Mouse (Mus musculus): Measurements from ENCODE around the gene Hexim1. TPM values are rescaled to one million over a fixed set of nuclear protein-coding genes. Genes with fewer than 3 reads are reported as not detected.
A peak's percentile ranks its signal among the peaks of the same experiment; 100 is the strongest.

The Hexim1 gene
- polyA plus RNA-seq, 1 experiment from 2014 or later = 4.1 TPM

- no peaks in the 10 kb centered on the region for H3K9me3 ChIP-seq (ENCODE audit: control insufficient read depth, low read length)
- no peak overlapping the region for H3K27ac ChIP-seq (ENCODE audit: low read length)
- H3K27me3 ChIP-seq (replicated peaks; ENCODE audit: control insufficient read depth, insufficient read depth, low read length) = peaks cover 7% of the 10 kb centered on the region; the same call in 1 of the 2 replicates
- no peak overlapping the region for H3K4me3 ChIP-seq (replicated peaks; ENCODE audit: low read length)
- H3K4me2 ChIP-seq (ENCODE audit: low read length) = no peak overlapping the region
- no peaks in the 10 kb centered on the region for H3K36me3 ChIP-seq (ENCODE audit: control insufficient read depth, insufficient read depth)
- ATAC-seq = no peak
- H3K4me1 ChIP-seq (replicated peaks; ENCODE audit: control insufficient read depth, insufficient read depth, low read length) = no peaks in the 10 kb centered on the region
- H3K9ac ChIP-seq (replicated peaks; ENCODE audit: low read depth, low read length) = no peak overlapping the region
- 92% methylated on average over 6 of the region's 6 CpGs for WGBS
Measured at GRCm38 (mm10) chr11:103095801-103096200, 20.2 kb upstream of the Hexim1 start.

- H3K9me3 ChIP-seq (ENCODE audit: control insufficient read depth, low read length) = no peaks in the 10 kb centered on the region
- H3K4me1 ChIP-seq (replicated peaks; ENCODE audit: control insufficient read depth, insufficient read depth, low read length) = peaks cover 14% of the 10 kb centered on the region
- no peak overlapping the region for H3K4me3 ChIP-seq (replicated peaks; ENCODE audit: low read length)
- WGBS = 25% methylated on average over 22 of the region's 22 CpGs
- no peak for ATAC-seq
- no peak overlapping the region for H3K4me2 ChIP-seq (ENCODE audit: low read length)
- H3K27ac ChIP-seq (ENCODE audit: low read length) = no peak overlapping the region
- H3K9ac ChIP-seq (replicated peaks; ENCODE audit: low read depth, low read length) = no peak overlapping the region
- no peaks in the 10 kb centered on the region for H3K36me3 ChIP-seq (ENCODE audit: control insufficient read depth, insufficient read depth)
- peaks cover 12% of the 10 kb centered on the region; the same call in 1 of the 2 replicates for H3K27me3 ChIP-seq (replicated peaks; ENCODE audit: control insufficient read depth, insufficient read depth, low read length)
Measured at GRCm38 (mm10) chr11:103096979-103097894, 18.8 kb upstream of the Hexim1 start.

- no peak for ATAC-seq
- Histone ChIP-seq H3K9me3 (ENCODE audit: control insufficient read depth, low read length) (no peaks in the 10 kb centered on the region), H3K4me2 (ENCODE audit: low read length) (no peak overlapping the region), H3K4me3 (replicated peaks; ENCODE audit: low read length) (no peak overlapping the region), H3K36me3 (ENCODE audit: control insufficient read depth, insufficient read depth) (no peaks in the 10 kb centered on the region), H3K9ac (replicated peaks; ENCODE audit: low read depth, low read length) (no peak overlapping the region; the same call in 1 of the 2 replicates), H3K4me1 (replicated peaks; ENCODE audit: control insufficient read depth, insufficient read depth, low read length) (peaks cover 23% of the 10 kb centered on the region), H3K27ac (ENCODE audit: low read length) (no peak overlapping the region), H3K27me3 (replicated peaks; ENCODE audit: control insufficient read depth, insufficient read depth, low read length) (peaks cover 12% of the 10 kb centered on the region; the same call in 1 of the 2 replicates)
- WGBS = 64% methylated on average over 11 of the region's 11 CpGs
Measured at GRCm38 (mm10) chr11:103098531-103099190, 17.4 kb upstream of the Hexim1 start.

- Histone ChIP-seq H3K36me3 (ENCODE audit: control insufficient read depth, insufficient read depth) (no peaks in the 10 kb centered on the region), H3K27me3 (replicated peaks; ENCODE audit: control insufficient read depth, insufficient read depth, low read length) (peaks cover 12% of the 10 kb centered on the region; the same call in 1 of the 2 replicates), H3K9me3 (ENCODE audit: control insufficient read depth, low read length) (no peaks in the 10 kb centered on the region), H3K4me3 (replicated peaks; ENCODE audit: low read length) (no peak overlapping the region), H3K4me1 (replicated peaks; ENCODE audit: control insufficient read depth, insufficient read depth, low read length) (peaks cover 25% of the 10 kb centered on the region), H3K27ac (ENCODE audit: low read length) (no peak overlapping the region), H3K9ac (replicated peaks; ENCODE audit: low read depth, low read length) (no peak overlapping the region), H3K4me2 (ENCODE audit: low read length) (no peak overlapping the region)
- WGBS = 61% methylated on average over 12 of the region's 12 CpGs
- ATAC-seq = no peak
Measured at GRCm38 (mm10) chr11:103099352-103099940, 16.6 kb upstream of the Hexim1 start.

GRCm38 (mm10) chr11:103100361-103100760 is 15.7 kb upstream of the Hexim1 start:
- Histone ChIP-seq H3K27ac (ENCODE audit: low read length) (no peak overlapping the region), H3K9ac (replicated peaks; ENCODE audit: low read depth, low read length) (no peak overlapping the region), H3K4me2 (ENCODE audit: low read length) (no peak overlapping the region), H3K4me3 (replicated peaks; ENCODE audit: low read length) (no peak overlapping the region), H3K4me1 (replicated peaks; ENCODE audit: control insufficient read depth, insufficient read depth, low read length) (peaks cover 25% of the 10 kb centered on the region), H3K36me3 (ENCODE audit: control insufficient read depth, insufficient read depth) (no peaks in the 10 kb centered on the region), H3K27me3 (replicated peaks; ENCODE audit: control insufficient read depth, insufficient read depth, low read length) (peaks cover 12% of the 10 kb centered on the region; the same call in 1 of the 2 replicates), H3K9me3 (ENCODE audit: control insufficient read depth, low read length) (no peaks in the 10 kb centered on the region)
- ATAC-seq = no peak
- WGBS = 80% methylated on average over 8 of the region's 8 CpGs

- Histone ChIP-seq H3K9ac (replicated peaks; ENCODE audit: low read depth, low read length) (peak within 1 kb of the TSS; percentile 59), H3K36me3 (ENCODE audit: control insufficient read depth, insufficient read depth) (no peaks in the 10 kb centered on the region), H3K27me3 (replicated peaks; ENCODE audit: control insufficient read depth, insufficient read depth, low read length) (peaks cover 12% of the 10 kb centered on the region; the same call in 1 of the 2 replicates), H3K4me1 (replicated peaks; ENCODE audit: control insufficient read depth, insufficient read depth, low read length) (peaks cover 25% of the 10 kb centered on the region), H3K9me3 (ENCODE audit: control insufficient read depth, low read length) (no peaks in the 10 kb centered on the region), H3K27ac (ENCODE audit: low read length) (no peak within 1 kb of the TSS), H3K4me3 (replicated peaks; ENCODE audit: low read length) (peak within 1 kb of the TSS; percentile 44), H3K4me2 (ENCODE audit: low read length) (peak within 1 kb of the TSS; percentile 81)
- ATAC-seq = 0 out of 2 replicates have a peak, but pooled peaks have one; percentile 23
- WGBS = 0% methylated on average over 34 of the region's 34 CpGs
Measured at GRCm38 (mm10) chr11:103101481-103101865, 14.6 kb upstream of the Hexim1 start, which contains the start of the genes Plcd3 and Acbd4. Plcd3 (minus strand) TSS chr11:103101658. Acbd4 (plus strand) TSS chr11:103101682.

- Histone ChIP-seq H3K4me1 (replicated peaks; ENCODE audit: control insufficient read depth, insufficient read depth, low read length) (peaks cover 25% of the 10 kb centered on the region), H3K27me3 (replicated peaks; ENCODE audit: control insufficient read depth, insufficient read depth, low read length) (peaks cover 12% of the 10 kb centered on the region; the same call in 1 of the 2 replicates), H3K4me2 (ENCODE audit: low read length) (peak overlapping the region; percentile 81), H3K27ac (ENCODE audit: low read length) (no peak overlapping the region), H3K9ac (replicated peaks; ENCODE audit: low read depth, low read length) (peak overlapping the region; percentile 59), H3K9me3 (ENCODE audit: control insufficient read depth, low read length) (no peaks in the 10 kb centered on the region), H3K4me3 (replicated peaks; ENCODE audit: low read length) (peak overlapping the region; percentile 44), H3K36me3 (ENCODE audit: control insufficient read depth, insufficient read depth) (no peaks in the 10 kb centered on the region)
- under 1% methylated on average over 30 of the region's 30 CpGs for WGBS
- ATAC-seq = peak; percentile 29
Measured at GRCm38 (mm10) chr11:103101866-103102501, 14.0 kb upstream of the Hexim1 start.

- WGBS = under 1% methylated on average over 33 of the region's 35 CpGs
- peak; percentile 93 for ATAC-seq
- Histone ChIP-seq H3K27me3 (replicated peaks; ENCODE audit: control insufficient read depth, insufficient read depth, low read length) (peaks cover 12% of the 10 kb centered on the region; the same call in 1 of the 2 replicates), H3K9ac (replicated peaks; ENCODE audit: low read depth, low read length) (peak overlapping the region; percentile 30), H3K4me1 (replicated peaks; ENCODE audit: control insufficient read depth, insufficient read depth, low read length) (peaks cover 25% of the 10 kb centered on the region), H3K4me3 (replicated peaks; ENCODE audit: low read length) (peak overlapping the region; percentile 44), H3K27ac (ENCODE audit: low read length) (no peak overlapping the region), H3K36me3 (ENCODE audit: control insufficient read depth, insufficient read depth) (no peaks in the 10 kb centered on the region), H3K4me2 (ENCODE audit: low read length) (peak overlapping the region; percentile 81), H3K9me3 (ENCODE audit: control insufficient read depth, low read length) (no peaks in the 10 kb centered on the region)
Measured at GRCm38 (mm10) chr11:103102725-103103349, 13.2 kb upstream of the Hexim1 start.

Measured in forebrain, embryonic 16.5 days (tissue).